Mouse (Mus musculus): ENCODE measurements at regions not wholly inside any gene's neighbourhood (a gene's known extent, or its start where the extent isn't known, plus 50 kb on each side); places are given as distances from the start of the nearest gene placed in this dataset.

- DNase-seq = no peak
These were observed 115.3 kb downstream of the Rgs21 start for GRCm38 (mm10) chr1:144452141-144452540.

GRCm38 (mm10) chr1:144451731-144452130 is 115.7 kb downstream of the Rgs21 start:
- no peak for DNase-seq

GRCm38 (mm10) chr1:144436617-144437016 is 130.8 kb downstream of the Rgs21 start:
- no peak for DNase-seq

- DNase-seq = no peak
These were observed 134.7 kb downstream of the Rgs21 start for GRCm38 (mm10) chr1:144432816-144433215.

GRCm38 (mm10) chr1:144431535-144432276 is 135.8 kb downstream of the Rgs21 start:
- no peak for DNase-seq

GRCm38 (mm10) chr1:144421374-144421773 is 146.1 kb downstream of the Rgs21 start:
- no peak for DNase-seq

- DNase-seq = peak; percentile 50 to 82
These were observed 157.6 kb upstream of the Rgs1 start for GRCm38 (mm10) chr1:144406387-144407383.

- DNase-seq = no peak
These were observed 156.7 kb upstream of the Rgs1 start for GRCm38 (mm10) chr1:144405724-144406123.

- no peak for DNase-seq
These were observed 156.0 kb upstream of the Rgs1 start for GRCm38 (mm10) chr1:144405031-144405430.

- peak in 1 of 2 experiments; percentile 15 for DNase-seq
These were observed 131.1 kb upstream of the Rgs1 start for GRCm38 (mm10) chr1:144379991-144380594.

- DNase-seq = no peak
These were observed 125.1 kb upstream of the Rgs1 start for GRCm38 (mm10) chr1:144374121-144374520.

- DNase-seq = peak; percentile 27 to 38
These were observed 118.5 kb upstream of the Rgs1 start for GRCm38 (mm10) chr1:144367492-144367891.

- no peak for DNase-seq
These were observed 106.7 kb upstream of the Rgs1 start for GRCm38 (mm10) chr1:144355560-144356310.

GRCm38 (mm10) chr1:144355041-144355440 is 106.0 kb upstream of the Rgs1 start:
- DNase-seq = no peak

GRCm38 (mm10) chr1:144353320-144353719 is 104.3 kb upstream of the Rgs1 start:
- DNase-seq = peak in 1 of 2 experiments; percentile 12

GRCm38 (mm10) chr1:144343820-144344219 is 94.8 kb upstream of the Rgs1 start:
- DNase-seq = no peak

GRCm38 (mm10) chr1:144343299-144343698 is 94.3 kb upstream of the Rgs1 start:
- DNase-seq = peak; percentile 20 to 22

GRCm38 (mm10) chr1:144337572-144337971 is 88.5 kb upstream of the Rgs1 start:
- DNase-seq = no peak

GRCm38 (mm10) chr1:144330365-144331050 is 81.5 kb upstream of the Rgs1 start:
- peak in 1 of 2 experiments; percentile 37 for DNase-seq

- DNase-seq = peak; percentile 16 to 51
These were observed 70.4 kb upstream of the Rgs1 start for GRCm38 (mm10) chr1:144319406-144319805.

- DNase-seq = no peak
These were observed 69.2 kb upstream of the Rgs1 start for GRCm38 (mm10) chr1:144318289-144318688.
